8 mouse cellular contexts compared by ENCODE assay signal in genomic region chr17:29636118-29636517, GRCm38 (mm10). TPM values are rescaled to one million over a fixed set of nuclear protein-coding genes. Genes with fewer than 3 reads are reported as not detected.
DNase-seq lines count a peak whose midpoint lies in the region.

No protein-coding gene starts in this region.

- DNase-seq in embryo, embryonic 10 days (ENCODE audit: low spot score), result peak; percentile 41
- no peak for DNase-seq in embryo, embryonic 9.5 days (ENCODE audit: extremely low spot score)
- DNase-seq in layer of hippocampus, adult 18-20 months (ENCODE audit: low spot score in 2 of 2), result peak; percentile 30 to 67
- no peak for DNase-seq in layer of hippocampus, adult 9-11 months
- peak; percentile 11 for DNase-seq in Muller cell, postnatal 12 days (ENCODE audit: inconsistent ontology term)
- peak; percentile 78 to 82 for DNase-seq in cerebellum, postnatal 25 days
- peak; percentile 45 for DNase-seq in lung, postnatal 10 days
- no peak for DNase-seq in urinary bladder, postnatal 10 days (ENCODE audit: low spot score)

RNA-seq across cellular contexts. Expression of gene Gm28043, which starts 21.4 kb away (rescaled TPM):
- total RNA-seq in layer of hippocampus, adult 18-20 months (2021), result 1 to 10 TPM; 3.0 to 3.2 TPM

RNA-seq across cellular contexts. Expression of gene Rnf8, which starts 21.5 kb away (rescaled TPM):
- 10 to 100 TPM; 46.2 to 47.2 TPM for total RNA-seq in layer of hippocampus, adult 18-20 months (2021)

RNA-seq across cellular contexts. Expression of gene Cmtr1, which starts 24.3 kb away (rescaled TPM):
- 100 to 1,000 TPM; 125 to 126 TPM for total RNA-seq in layer of hippocampus, adult 18-20 months (2021)

Comparison
In these comparisons a context has a peak if more than half of its experiments do, and no peak if none do; other contexts are left out.
1. DNase-seq: peak in embryo, embryonic 10 days (single experiment), layer of hippocampus, adult 18-20 months (2 of 2), Muller cell, postnatal 12 days (single experiment), cerebellum, postnatal 25 days (2 of 2) and lung, postnatal 10 days (single experiment); none in embryo, embryonic 9.5 days (single experiment), layer of hippocampus, adult 9-11 months (single experiment) and urinary bladder, postnatal 10 days (single experiment).